Mouse (Mus musculus): ENCODE data around the gene Prpsap2.
"Not testable (repeated sequence)": the region's sequence is repeated elsewhere in the genome, so short reads cannot be mapped to it uniquely, and the experiment has no call there.

Prpsap2 gene

DNA sequence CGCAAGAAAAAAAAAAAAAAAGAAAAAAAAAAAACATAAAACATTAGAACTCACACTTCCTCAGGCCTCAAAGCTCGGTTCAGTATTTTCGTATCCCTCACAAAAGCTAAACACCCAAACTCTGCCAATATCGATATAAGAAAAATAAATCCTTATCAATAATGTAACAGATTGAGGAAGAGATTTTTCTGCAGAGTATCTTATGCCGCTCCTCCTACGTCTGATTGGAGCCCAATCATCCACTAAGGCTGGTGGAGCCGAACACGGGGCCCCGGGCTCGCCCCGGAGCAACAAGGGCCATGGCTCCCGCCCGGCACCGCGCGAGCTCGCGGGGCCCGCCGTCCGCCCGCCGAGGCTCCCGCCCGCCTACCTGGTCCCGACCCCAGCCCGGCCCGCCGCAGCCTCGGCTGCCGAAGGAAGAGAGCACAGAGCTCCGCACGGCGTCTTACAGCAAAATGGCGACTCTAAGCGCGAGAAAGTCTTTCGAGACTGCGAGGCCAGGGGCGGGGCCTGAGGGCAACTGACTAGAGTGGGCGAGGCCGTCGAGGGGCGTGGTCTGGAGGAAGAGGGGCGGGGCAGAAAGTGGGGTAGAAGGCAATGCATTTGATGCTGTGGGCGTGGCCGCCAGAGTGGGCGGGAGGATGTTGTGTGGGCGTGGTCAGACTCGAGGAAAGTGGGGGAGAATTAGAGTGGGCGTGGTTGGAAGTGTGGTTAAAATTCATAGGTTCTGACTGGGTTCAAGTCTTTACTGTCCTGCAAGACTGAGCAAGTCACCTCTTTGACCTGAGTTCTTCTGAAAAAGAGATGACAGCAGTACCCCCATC is at the start of gene Prpsap2:
Prpsap2 (minus strand) TSS at position 505 of the 824 bp plus-strand sequence.
- DNase-seq (ENCODE audit: low read depth), result peak; percentile 99

GRCm38 (mm10) chr11:61809793-61810192 is 47.9 kb upstream of the Prpsap2 start:
- DNase-seq (ENCODE audit: low read depth), result no peak

GRCm38 (mm10) chr11:61808551-61809117 is 46.7 kb upstream of the Prpsap2 start:
- no peak for DNase-seq (ENCODE audit: low read depth)

- no peak for DNase-seq (ENCODE audit: low read depth)
Observed at GRCm38 (mm10) chr11:61793441-61793840, 31.6 kb upstream of the Prpsap2 start.

GRCm38 (mm10) chr11:61788550-61788949 is 26.7 kb upstream of the Prpsap2 start:
- DNase-seq (ENCODE audit: low read depth), result no peak

DNA sequence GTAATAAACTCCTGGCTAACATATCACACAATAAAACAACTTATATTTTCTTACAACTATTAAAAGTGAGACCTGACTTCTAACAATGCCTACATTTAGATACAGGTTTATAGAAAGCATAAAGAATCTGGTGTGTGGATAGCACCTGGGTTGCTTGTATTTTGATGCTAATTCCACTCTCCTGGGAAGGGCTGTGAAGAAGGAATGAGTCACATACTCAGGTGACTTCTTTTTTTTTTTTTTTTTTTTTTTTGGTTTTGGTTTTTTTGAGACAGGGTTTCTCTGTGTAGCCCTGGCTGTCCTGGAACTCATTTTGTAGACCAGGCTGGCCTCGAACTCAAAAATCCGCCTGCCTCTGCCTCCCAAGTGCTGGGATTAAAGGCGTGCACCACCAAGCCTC is 20.6 kb upstream of the Prpsap2 start:
- DNase-seq (ENCODE audit: low read depth), result not testable (repeated sequence)

GRCm38 (mm10) chr11:61774551-61775149 is 12.8 kb upstream of the Prpsap2 start:
- no peak for DNase-seq (ENCODE audit: low read depth)

DNA sequence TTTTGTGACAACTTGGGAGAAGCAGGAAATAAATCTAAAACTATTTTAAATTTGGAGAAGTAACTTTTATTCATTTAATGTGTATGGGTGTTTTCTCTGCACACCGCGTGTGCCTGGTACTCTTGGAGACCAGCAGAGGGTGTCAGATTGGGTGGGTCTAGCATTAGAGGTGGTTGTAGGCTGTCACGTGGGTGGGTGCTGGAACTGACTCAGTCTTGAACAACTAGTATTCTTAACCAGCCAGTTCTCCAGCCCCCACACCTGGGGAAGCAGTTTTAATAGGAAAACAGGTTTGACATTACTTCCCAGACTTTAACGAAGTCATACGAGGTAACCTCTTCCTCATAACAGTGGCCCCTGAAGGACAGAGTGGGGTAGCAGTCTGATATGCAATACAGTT is 1.4 kb downstream of the Prpsap2 start:
- DNase-seq (ENCODE audit: low read depth), result peak; percentile 62

- DNase-seq (ENCODE audit: low read depth), result no peak
Observed at GRCm38 (mm10) chr11:61757151-61757550, 4.7 kb downstream of the Prpsap2 start.

DNA sequence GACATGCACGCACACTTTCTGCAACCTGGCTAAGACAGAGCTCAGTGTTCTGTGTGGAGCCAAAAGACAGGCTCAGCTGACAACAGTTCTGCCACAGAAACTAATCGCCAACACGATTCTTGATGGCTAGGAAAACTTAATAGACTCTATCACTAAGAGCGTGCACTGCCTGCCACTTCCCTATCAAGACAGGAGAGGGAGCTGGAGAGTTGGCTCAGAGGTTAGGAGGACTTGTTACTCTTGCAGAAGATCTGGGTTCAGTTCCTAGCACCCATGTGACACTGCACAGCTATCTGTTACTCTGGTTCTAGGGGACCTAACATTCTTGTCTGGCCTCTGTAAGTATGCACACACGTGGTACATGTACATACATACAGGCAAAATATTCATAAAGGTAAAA is 10.3 kb downstream of the Prpsap2 start:
- peak; percentile 50 for DNase-seq (ENCODE audit: low read depth)

DNA sequence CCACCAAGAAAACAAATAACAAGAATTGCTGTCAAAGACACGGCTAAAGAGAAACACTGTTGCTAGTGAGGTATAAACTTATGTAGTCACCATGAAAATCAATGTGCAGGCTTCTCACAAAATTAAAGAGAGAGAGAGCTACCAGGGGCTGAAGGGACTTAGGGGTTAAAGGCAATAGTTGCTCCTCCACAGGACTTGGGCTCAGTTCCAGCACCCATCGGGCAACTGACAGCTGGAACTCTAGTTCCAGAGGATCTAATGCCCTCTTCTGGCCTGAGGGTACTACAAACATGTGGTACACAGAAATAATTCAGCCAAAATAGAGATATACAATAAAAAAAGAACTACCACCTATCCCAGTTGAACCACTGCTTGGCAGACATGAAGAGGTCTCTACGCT is 14.7 kb downstream of the Prpsap2 start:
- no peak for DNase-seq (ENCODE audit: low read depth)

- DNase-seq (ENCODE audit: low read depth), result no peak
Observed at GRCm38 (mm10) chr11:61745781-61746180, 16.1 kb downstream of the Prpsap2 start.

DNA sequence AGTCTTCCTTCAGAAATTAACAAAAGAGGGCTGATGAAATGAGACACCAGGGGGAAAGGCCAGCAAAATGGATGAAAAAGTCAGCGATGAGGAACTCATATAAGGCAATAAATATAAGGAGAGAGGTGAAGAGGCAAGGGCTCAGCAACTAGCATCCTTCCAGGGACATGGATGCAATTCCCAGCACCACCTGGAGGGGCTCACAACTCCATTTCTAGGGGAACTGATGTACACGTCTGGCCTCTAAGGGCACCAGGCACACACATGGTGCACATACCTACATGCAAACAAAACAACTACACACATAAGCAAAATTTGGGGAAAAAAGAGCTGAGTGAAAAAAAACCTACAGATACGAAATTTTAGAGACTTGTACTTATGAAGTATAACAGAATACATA is 17.4 kb downstream of the Prpsap2 start:
- DNase-seq (ENCODE audit: low read depth), result peak; percentile 16

DNA sequence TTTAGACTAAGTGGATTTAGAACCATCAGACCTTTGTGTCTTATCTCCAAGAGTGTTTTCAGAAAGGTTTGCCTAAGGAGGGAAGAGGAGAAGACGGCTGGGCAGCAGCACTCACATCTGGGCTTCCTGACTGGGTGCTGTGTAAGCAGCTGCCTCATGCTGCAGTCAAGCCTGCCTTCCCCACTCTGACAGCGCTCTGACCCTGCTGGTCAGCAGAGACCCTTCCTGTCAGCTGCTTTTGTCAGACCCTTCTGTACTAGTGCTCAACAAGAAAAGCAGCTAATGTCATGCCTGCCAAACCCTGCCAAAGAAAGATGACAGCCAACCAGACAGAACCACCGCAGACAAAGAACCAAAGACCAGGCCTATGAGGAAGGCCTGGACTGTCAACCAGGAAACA is 18.1 kb downstream of the Prpsap2 start:
- no peak for DNase-seq (ENCODE audit: low read depth)

GRCm38 (mm10) chr11:61740500-61740899 is 21.4 kb downstream of the Prpsap2 start:
- no peak for DNase-seq (ENCODE audit: low read depth)

DNA sequence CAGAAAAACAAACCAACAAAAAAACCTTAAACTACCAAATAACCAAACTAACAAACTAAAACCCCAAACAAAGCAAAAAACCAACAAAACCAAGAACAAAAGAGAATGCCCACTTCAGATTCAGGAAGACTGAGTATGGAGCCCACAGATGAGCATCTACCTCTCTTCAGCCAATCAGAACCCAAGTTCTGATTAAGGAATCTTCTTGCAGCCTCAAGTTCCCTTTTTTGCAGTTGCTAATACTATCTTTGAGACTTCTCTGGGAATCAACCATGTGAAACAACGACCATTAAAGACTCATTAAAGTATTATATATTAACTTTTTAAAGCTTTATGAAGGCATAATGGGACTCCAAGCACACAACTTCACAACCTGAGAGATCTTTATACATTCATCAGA is 24.6 kb downstream of the Prpsap2 start:
- DNase-seq (ENCODE audit: low read depth), result no peak

GRCm38 (mm10) chr11:61732672-61733071 is 29.2 kb downstream of the Prpsap2 start:
- DNase-seq (ENCODE audit: low read depth), result no peak

DNA sequence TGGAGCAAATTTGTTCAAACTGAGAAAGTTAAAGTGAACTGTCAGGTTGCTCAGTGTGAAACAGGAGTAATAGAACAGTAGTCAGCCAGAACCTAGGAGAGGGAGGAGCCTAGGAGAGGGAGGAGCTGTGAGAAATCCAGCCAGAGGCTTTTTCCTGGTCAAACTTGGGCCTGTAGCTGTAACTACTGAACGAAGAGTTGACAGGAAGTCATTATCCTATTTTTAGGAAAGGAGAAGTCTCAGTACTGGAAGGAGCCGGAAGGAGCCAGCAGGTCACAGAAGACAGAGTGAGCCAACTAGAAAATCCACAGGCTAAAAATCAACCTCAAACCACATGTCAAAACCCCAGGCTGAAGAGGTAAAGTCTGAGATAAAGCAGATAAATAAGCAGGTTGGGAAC is 33.9 kb downstream of the Prpsap2 start:
- no peak for DNase-seq (ENCODE audit: low read depth)

- no peak for DNase-seq (ENCODE audit: low read depth)
Observed at GRCm38 (mm10) chr11:61722077-61722476, 39.8 kb downstream of the Prpsap2 start.

DNA sequence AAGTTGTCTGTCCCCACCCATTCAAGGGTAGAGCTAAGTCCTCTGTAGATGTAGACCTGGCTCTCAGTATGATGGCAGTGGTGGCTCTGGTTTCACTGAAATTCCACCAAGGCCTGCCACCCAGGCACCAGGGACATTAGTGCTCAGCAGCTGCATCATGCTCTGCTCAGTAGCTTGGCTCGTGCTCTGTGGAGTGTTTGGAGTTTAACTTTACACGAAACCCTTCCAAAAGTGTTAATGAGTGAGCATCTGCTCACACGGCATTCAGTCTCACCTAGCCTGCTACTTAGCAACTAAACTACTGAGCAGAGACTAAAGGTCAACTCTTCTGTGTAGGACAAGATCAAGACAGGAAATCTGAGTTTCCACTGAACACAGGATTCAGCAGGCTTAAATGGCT is 41.3 kb downstream of the Prpsap2 start, which contains the start of gene Slc5a10:
Slc5a10 (minus strand) TSS at position 191 of the 400 bp plus-strand sequence.
- DNase-seq (ENCODE audit: low read depth), result no peak

GRCm38 (mm10) chr11:61719826-61720225 is 42.1 kb downstream of the Prpsap2 start:
- DNase-seq (ENCODE audit: low read depth), result no peak

DNA sequence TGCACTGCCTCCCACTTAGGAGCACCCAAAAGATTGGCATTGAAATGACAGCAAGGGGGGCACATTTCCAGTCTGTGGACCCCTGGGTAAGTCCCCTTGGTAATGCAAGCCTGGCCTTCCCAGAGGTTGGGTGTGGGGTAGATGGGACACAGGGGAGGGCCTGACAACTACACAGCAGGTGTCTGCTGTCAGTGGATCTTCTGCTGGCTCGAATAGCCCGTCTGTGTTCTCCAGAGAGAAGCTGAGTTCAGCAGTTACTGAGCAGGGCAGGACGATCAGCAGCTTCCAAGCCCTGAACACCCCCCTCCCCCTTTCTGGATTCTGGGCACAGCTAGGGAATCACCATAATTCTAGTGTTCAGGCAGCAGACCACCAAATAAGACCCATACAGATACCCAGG is 42.5 kb downstream of the Prpsap2 start:
- DNase-seq (ENCODE audit: low read depth), result no peak

DNA sequence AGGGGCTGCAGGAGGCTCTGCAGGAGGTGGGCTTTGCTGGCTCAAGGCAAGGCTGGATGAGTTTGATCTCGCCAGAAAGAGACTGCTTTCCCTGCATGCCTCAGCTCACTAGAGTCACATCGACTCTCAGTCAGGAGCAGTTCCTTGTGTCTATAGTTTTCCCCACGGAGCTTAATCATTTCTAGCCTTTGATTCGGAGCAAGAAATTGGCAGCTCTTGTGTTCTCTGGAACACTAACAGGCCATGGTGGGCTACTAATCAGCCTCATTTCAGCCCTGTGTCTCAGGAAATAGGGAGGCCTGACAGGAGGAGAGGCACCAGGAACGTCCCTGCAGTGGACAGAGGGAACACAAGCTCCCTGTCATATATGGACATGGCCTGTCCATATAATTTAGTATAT is 43.9 kb downstream of the Prpsap2 start:
- DNase-seq (ENCODE audit: low read depth), result no peak

Measured in induced T-regulatory cell, adult 2 months (primary cell).